Comparison of ENCODE assay signal across 28 mouse cellular contexts in the genomic region with DNA sequence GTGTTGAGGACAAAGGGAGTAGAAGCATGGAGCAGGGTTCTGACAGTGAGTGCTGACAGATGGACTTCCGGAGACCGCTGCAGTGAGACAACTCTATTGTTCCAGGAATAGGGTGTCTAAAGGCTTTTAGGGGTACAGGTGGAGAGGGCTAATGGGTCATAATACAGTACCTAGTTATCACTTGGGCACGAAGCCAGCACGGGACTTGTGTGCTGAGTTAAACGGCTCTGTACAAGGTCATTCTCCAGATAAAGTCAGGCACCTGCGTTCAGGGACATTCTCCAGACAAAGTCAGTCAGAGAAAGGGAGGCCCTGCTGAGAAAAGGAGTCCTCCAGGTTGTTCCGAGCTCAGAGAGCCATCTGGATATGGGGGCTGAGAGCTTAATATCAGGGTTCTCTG.
A peak's percentile ranks its signal among the peaks of the same experiment; 100 is the strongest.
DNase-seq lines count a peak whose midpoint lies in the region; ATAC-seq lines count a peak whose summit lies in the region.
"Had no signal": no experiment of that assay in that cellular context is flagged by ENCODE, and none has a peak within 500 bp of the region (broad histone marks: within the 10 kb centered on the region; RNA-seq: fewer than 3 reads in every experiment).

No protein-coding gene starts in this region.

- H3K27ac ChIP-seq in heart, embryonic 10.5 days: peak overlapping the region; percentile 63; the same call in 1 of the 2 replicates
- no peak overlapping the region for H3K27ac ChIP-seq in heart, embryonic 15.5 days
- no peak overlapping the region for H3K27ac ChIP-seq in intestine, embryonic 15.5 days
- H3K27ac ChIP-seq in stomach, embryonic 14.5 days (ENCODE audit: low read length): no peak overlapping the region
- no peak overlapping the region for H3K27ac ChIP-seq in midbrain, embryonic 11.5 days (ENCODE audit: low read depth, low read length)
- H3K27ac ChIP-seq: embryonic facial prominence, embryonic 12.5 days; hindbrain, embryonic 13.5 days; kidney, embryonic 15.5 days; layer of hippocampus, adult 2 months; left cerebral cortex, adult 2 months; limb, embryonic 12.5 days; liver, embryonic 15.5 days; midbrain, embryonic 15.5 days; neural tube, embryonic 15.5 days had no signal

- peak; percentile 62; the same call in 1 of the 2 replicates for ATAC-seq in heart, embryonic 15.5 days (replicated peaks; ENCODE audit: insufficient number of reproducible peaks, insufficient read depth, low FRiP score, low read depth)
- ATAC-seq in intestine, embryonic 15.5 days: peak; percentile 85
- 0 out of 2 replicates have a peak, but pooled peaks have one; percentile 10 for ATAC-seq in stomach, embryonic 14.5 days (ENCODE audit: insufficient number of reproducible peaks, insufficient read depth, low FRiP score, low read depth)
- ATAC-seq in midbrain, embryonic 11.5 days (ENCODE audit: low FRiP score): no peak
- ATAC-seq: forebrain, embryonic 14.5 days; midbrain, embryonic 15.5 days had no signal

- 32% methylated on average over 7 of the region's 7 CpGs for WGBS in heart, embryonic 10.5 days
- WGBS in heart, embryonic 15.5 days: 22% methylated on average over 7 of the region's 7 CpGs
- 62% methylated on average over 7 of the region's 7 CpGs for WGBS in intestine, embryonic 15.5 days
- 77% methylated on average over 7 of the region's 7 CpGs for WGBS in stomach, embryonic 14.5 days
- 94% methylated on average over 7 of the region's 7 CpGs for WGBS in midbrain, embryonic 11.5 days

- no peaks in the 10 kb centered on the region for H3K36me3 ChIP-seq in heart, embryonic 10.5 days
- no peaks in the 10 kb centered on the region for H3K36me3 ChIP-seq in heart, embryonic 15.5 days
- H3K36me3 ChIP-seq in intestine, embryonic 15.5 days: no peaks in the 10 kb centered on the region
- no peaks in the 10 kb centered on the region for H3K36me3 ChIP-seq in stomach, embryonic 14.5 days (ENCODE audit: control insufficient read depth, insufficient read depth, low read length)
- no peaks in the 10 kb centered on the region for H3K36me3 ChIP-seq in midbrain, embryonic 11.5 days (ENCODE audit: control insufficient read depth, insufficient read depth, low read length)
- H3K36me3 ChIP-seq: embryonic facial prominence, embryonic 12.5 days; G1E; hindbrain, embryonic 13.5 days; kidney, embryonic 15.5 days; limb, embryonic 12.5 days; liver, embryonic 15.5 days; midbrain, embryonic 15.5 days; neural tube, embryonic 15.5 days had no signal

- H3K9ac ChIP-seq in heart, embryonic 15.5 days: no peak overlapping the region
- no peak overlapping the region for H3K9ac ChIP-seq in intestine, embryonic 15.5 days
- H3K9ac ChIP-seq in stomach, embryonic 14.5 days (replicated peaks; ENCODE audit: low read depth, low read length): no peak overlapping the region
- no peak overlapping the region for H3K9ac ChIP-seq in midbrain, embryonic 11.5 days (ENCODE audit: low read length)
- H3K9ac ChIP-seq: embryonic facial prominence, embryonic 12.5 days; hindbrain, embryonic 13.5 days; kidney, embryonic 15.5 days; limb, embryonic 12.5 days; liver, embryonic 15.5 days; lung, embryonic 14.5 days; midbrain, embryonic 15.5 days; neural tube, embryonic 15.5 days had no signal

- no peak overlapping the region for H3K4me2 ChIP-seq in heart, embryonic 15.5 days
- H3K4me2 ChIP-seq in intestine, embryonic 15.5 days (replicated peaks): no peak overlapping the region
- no peak overlapping the region for H3K4me2 ChIP-seq in stomach, embryonic 14.5 days (replicated peaks; ENCODE audit: low read depth, low read length)
- no peak overlapping the region for H3K4me2 ChIP-seq in midbrain, embryonic 11.5 days
- H3K4me2 ChIP-seq: embryonic facial prominence, embryonic 12.5 days; hindbrain, embryonic 13.5 days; kidney, embryonic 15.5 days; limb, embryonic 12.5 days; liver, embryonic 15.5 days; lung, embryonic 14.5 days; midbrain, embryonic 15.5 days; neural tube, embryonic 15.5 days had no signal

- no peak for DNase-seq in heart, embryonic 10.5 days (ENCODE audit: low spot score)
- DNase-seq in heart, postnatal 25 days (ENCODE audit: low spot score): no peak
- DNase-seq in heart, adult 11 months: no peak
- DNase-seq in midbrain, embryonic 11.5 days (ENCODE audit: low spot score, missing footprints): no peak
- DNase-seq in cerebellum, adult 9-11 months: no peak
- DNase-seq: adrenal gland, postnatal 10 days; cerebellum, adult 11 months; cerebellum, adult 9-10 months; embryo, embryonic 11 days; gastrocnemius, postnatal 36 days; kidney, adult 18-20 months; lung, embryonic 14.5 days; lung, postnatal 14 days; right cerebral cortex, postnatal 14 days had no signal

- H3K4me3 ChIP-seq in heart, embryonic 10.5 days: no peak overlapping the region
- H3K4me3 ChIP-seq in heart, embryonic 15.5 days: no peak overlapping the region
- H3K4me3 ChIP-seq in intestine, embryonic 15.5 days (replicated peaks): no peak overlapping the region
- no peak overlapping the region for H3K4me3 ChIP-seq in stomach, embryonic 14.5 days (ENCODE audit: low read depth, low read length)
- no peak overlapping the region for H3K4me3 ChIP-seq in midbrain, embryonic 11.5 days (ENCODE audit: low read depth, low read length)
- H3K4me3 ChIP-seq: embryonic facial prominence, embryonic 12.5 days; hindbrain, embryonic 13.5 days; kidney, embryonic 15.5 days; layer of hippocampus, adult 2 months; left cerebral cortex, adult 2 months; limb, embryonic 12.5 days; liver, embryonic 15.5 days; midbrain, embryonic 15.5 days; neural tube, embryonic 15.5 days had no signal

- H3K27me3 ChIP-seq in heart, embryonic 10.5 days (ENCODE audit: insufficient read depth, poor library complexity, severe bottlenecking): no peaks in the 10 kb centered on the region
- H3K27me3 ChIP-seq in heart, embryonic 15.5 days: no peaks in the 10 kb centered on the region
- H3K27me3 ChIP-seq in intestine, embryonic 15.5 days (replicated peaks): no peaks in the 10 kb centered on the region
- no peaks in the 10 kb centered on the region for H3K27me3 ChIP-seq in stomach, embryonic 14.5 days (ENCODE audit: control insufficient read depth, insufficient read depth, low read length)
- no peaks in the 10 kb centered on the region for H3K27me3 ChIP-seq in midbrain, embryonic 11.5 days (ENCODE audit: control insufficient read depth, insufficient read depth, low read length)
- H3K27me3 ChIP-seq: embryonic facial prominence, embryonic 12.5 days; hindbrain, embryonic 13.5 days; kidney, embryonic 15.5 days; limb, embryonic 12.5 days; liver, embryonic 15.5 days; midbrain, embryonic 15.5 days; neural tube, embryonic 15.5 days had no signal

- intact Hi-C loops in heart, postnatal 25 days (cut with DNase I): no loop called here

- peaks cover 21% of the 10 kb centered on the region for H3K4me1 ChIP-seq in heart, embryonic 10.5 days
- peaks cover 10% of the 10 kb centered on the region for H3K4me1 ChIP-seq in heart, embryonic 15.5 days (replicated peaks)
- H3K4me1 ChIP-seq in intestine, embryonic 15.5 days (replicated peaks): no peaks in the 10 kb centered on the region; the same call in 1 of the 2 replicates
- no peaks in the 10 kb centered on the region for H3K4me1 ChIP-seq in stomach, embryonic 14.5 days (ENCODE audit: control insufficient read depth, insufficient read depth, low read length)
- no peaks in the 10 kb centered on the region; the same call in 1 of the 2 replicates for H3K4me1 ChIP-seq in midbrain, embryonic 11.5 days (ENCODE audit: control insufficient read depth, insufficient read depth, low read length)
- H3K4me1 ChIP-seq: liver, embryonic 15.5 days; neural tube, embryonic 15.5 days had no signal

- H3K9me3 ChIP-seq in heart, embryonic 10.5 days: no peaks in the 10 kb centered on the region
- H3K9me3 ChIP-seq in heart, embryonic 15.5 days (replicated peaks): no peaks in the 10 kb centered on the region
- no peaks in the 10 kb centered on the region for H3K9me3 ChIP-seq in intestine, embryonic 15.5 days
- no peaks in the 10 kb centered on the region for H3K9me3 ChIP-seq in stomach, embryonic 14.5 days (ENCODE audit: control insufficient read depth, low read depth, low read length)
- no peaks in the 10 kb centered on the region for H3K9me3 ChIP-seq in midbrain, embryonic 11.5 days (ENCODE audit: control insufficient read depth, low read length)
- H3K9me3 ChIP-seq: G1E; kidney, embryonic 15.5 days; limb, embryonic 12.5 days; liver, embryonic 15.5 days; midbrain, embryonic 15.5 days; neural tube, embryonic 15.5 days had no signal
